Mouse (Mus musculus) neutrophil, adult 5-6 weeks (primary cell): ENCODE data around the gene Srarp. TPM values are rescaled to one million over a fixed set of nuclear protein-coding genes. Genes with fewer than 3 reads are reported as not detected.

Experiments
- ATAC-seq: fragments of 151-379, 151-347 bp; 2 replicates; pipeline ENCODE4 v1.8.0; 2017; ENCODE audit warnings: mild to moderate bottlenecking, moderate TSS enrichment; ENCODE audit not compliant: insufficient number of reproducible peaks, poor library complexity, low FRiP score, severe bottlenecking; ENCODE audit errors: extremely low read depth
- total RNA-seq: library from RNA; stranded (forward); fragments of 200-1000 nt; gene quantifications from 2 replicates; pipeline ENCODE4 v1.2.3, GENCODE M21; 2017

Gene Srarp
- not detected in 2 replicates for total RNA-seq

GRCm38 (mm10) chr4:141435974-141436373 lies at the start of gene Srarp:
Srarp (minus strand) TSS chr4:141436105.
- ATAC-seq = no peak

- ATAC-seq = no peak
These were observed 48.2 kb upstream of the Srarp start for GRCm38 (mm10) chr4:141484071-141484470.

- ATAC-seq = no peak
These were observed 43.5 kb upstream of the Srarp start for GRCm38 (mm10) chr4:141479411-141479810.

GRCm38 (mm10) chr4:141478794-141479193 lies 42.9 kb upstream of the Srarp start:
- ATAC-seq = no peak

DNA sequence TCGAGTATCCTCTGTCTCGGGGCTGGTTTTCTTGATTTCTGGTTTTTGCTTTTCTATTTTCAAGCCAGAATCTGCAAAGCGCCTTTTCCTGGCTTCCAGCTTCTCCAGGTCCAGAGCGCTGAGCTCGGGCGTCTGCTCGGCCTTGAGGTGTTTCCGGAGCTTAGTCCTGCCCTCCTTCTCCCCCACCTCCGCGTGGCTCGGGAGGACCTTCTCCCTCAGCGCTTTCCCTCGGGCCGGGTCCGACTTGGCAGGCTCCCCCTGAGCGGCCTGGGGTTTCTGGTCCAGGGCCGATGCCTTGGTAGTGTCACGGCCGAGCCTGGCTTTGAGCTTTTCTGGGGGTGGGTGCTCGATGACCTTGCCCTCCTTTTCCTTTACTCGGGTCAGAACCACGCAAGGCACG lies 42.3 kb upstream of the Srarp start:
- ATAC-seq = no peak

DNA sequence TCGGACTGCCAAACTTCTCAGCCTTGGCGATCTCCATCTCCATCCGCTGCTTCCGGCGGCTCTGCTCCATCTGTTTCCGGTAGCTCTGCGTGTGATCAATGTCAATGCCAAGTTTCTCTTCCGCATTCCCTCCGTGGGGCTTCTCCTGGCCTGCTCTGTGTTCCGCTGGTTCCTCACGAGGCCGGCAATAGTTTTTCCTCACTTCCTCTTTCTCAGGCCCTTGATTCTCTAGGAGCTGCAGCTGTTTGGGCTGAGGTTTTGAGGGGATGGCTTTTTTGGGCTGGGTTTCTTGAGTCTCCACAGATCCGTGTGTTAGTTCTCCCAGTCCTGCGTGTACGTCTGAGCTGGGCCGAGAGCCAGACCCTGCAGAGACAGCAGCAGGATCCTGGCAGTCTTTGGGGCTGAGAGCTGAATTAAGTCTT lies 41.8 kb upstream of the Srarp start:
- ATAC-seq = peak; percentile 87

GRCm38 (mm10) chr4:141474431-141474830 lies 38.5 kb upstream of the Srarp start:
- ATAC-seq = no peak

GRCm38 (mm10) chr4:141472641-141473321 lies 36.9 kb upstream of the Srarp start:
- no peak for ATAC-seq

- ATAC-seq = no peak
These were observed 35.6 kb upstream of the Srarp start for GRCm38 (mm10) chr4:141471491-141471890.

DNA sequence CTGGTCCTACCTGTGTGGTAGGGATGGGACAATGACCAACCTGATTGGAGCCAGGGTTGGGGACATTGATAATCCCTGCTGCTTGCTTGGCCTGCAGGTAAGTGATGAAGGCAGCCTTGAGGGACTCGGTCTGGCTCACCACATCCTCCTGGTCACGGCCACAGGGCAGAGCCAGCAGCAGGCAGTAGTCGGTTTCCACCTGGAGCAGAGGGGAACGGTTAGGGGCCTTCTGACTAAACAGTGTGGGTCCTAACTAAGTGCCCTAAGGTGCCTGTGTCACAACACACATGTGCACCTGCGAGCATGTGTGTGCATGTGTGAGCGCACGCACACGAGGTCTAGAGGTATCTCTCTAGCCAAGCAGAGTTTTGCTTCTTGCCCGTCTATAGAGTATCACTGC lies 33.4 kb upstream of the Srarp start:
- ATAC-seq = no peak

DNA sequence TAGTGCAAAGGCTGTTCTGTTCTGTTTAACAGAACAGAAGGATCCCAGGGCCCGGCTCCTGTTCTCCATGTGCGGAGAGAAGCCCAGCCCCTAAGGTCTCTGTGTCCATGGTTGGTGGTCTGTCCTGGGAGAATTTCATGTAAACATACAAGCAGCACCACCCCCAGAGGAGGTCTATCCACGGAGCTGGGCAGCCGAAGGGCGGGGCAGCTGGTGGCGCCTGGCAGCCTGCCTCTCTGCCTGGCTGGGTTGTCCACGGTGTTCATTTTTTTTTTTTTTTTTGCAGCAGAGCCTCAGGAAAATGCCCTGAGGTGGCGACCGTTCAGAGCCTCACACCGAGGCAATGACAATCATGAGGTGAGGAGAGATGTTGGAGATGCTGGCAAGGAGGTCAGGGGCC lies 32.7 kb upstream of the Srarp start:
- no peak for ATAC-seq

GRCm38 (mm10) chr4:141467581-141467927 lies 31.6 kb upstream of the Srarp start:
- no peak for ATAC-seq

DNA sequence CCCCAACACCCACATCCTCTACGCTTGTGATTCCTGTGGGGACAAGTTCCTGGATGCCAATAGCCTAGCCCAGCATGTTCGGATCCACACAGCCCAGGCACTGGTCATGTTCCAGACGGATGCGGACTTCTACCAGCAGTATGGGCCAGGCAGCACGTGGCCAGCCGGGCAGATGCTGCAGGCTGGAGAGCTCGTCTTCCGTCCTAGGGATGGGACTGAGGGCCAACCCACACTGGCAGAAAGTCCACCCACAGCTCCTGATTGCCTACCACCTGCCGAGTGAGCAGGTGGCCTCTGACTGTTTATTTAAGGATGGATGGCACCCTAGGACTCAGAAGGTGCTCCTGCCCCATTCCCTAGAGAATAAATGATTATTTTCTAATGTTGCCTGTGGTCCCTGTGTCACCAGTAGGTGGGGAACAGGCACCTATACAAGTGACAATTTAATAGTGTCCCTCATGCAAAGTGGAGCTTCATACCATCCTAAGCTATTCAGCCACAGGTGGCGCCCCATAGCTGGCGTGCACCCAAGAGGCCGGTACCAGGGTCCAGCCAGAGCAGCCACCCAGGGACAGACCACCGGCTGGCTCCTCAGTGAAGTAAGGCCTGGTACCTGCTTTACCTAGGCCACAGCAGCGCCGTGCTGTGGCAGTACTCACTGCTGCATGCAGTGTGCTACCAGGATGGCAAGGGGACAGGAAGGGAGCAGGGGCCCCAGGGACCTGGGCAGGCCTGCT lies 31.1 kb upstream of the Srarp start:
- ATAC-seq = no peak

DNA sequence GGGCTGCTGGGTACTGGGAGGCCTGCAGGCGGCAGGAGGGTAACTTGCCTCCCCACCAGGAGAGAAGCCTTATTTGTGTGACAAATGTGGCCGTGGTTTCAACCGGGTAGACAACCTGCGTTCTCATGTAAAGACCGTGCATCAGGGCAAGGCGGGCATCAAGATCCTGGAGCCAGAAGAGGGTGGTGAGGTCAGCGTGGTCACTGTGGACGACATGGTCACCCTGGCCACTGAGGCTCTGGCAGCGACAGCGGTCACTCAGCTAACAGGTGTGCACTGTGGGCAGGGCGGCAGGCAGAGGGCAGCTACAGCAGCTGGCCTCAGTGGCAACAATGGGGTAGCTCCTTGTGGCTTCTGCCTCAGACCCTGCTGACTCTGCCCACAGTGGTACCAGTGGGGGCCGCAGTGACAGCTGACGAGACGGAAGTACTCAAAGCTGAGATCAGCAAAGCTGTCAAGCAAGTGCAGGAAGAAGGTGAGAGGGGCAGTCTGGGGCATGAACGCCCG lies 30.4 kb upstream of the Srarp start:
- ATAC-seq = no peak

- ATAC-seq = no peak
These were observed 29.8 kb upstream of the Srarp start for GRCm38 (mm10) chr4:141465512-141466288.

DNA sequence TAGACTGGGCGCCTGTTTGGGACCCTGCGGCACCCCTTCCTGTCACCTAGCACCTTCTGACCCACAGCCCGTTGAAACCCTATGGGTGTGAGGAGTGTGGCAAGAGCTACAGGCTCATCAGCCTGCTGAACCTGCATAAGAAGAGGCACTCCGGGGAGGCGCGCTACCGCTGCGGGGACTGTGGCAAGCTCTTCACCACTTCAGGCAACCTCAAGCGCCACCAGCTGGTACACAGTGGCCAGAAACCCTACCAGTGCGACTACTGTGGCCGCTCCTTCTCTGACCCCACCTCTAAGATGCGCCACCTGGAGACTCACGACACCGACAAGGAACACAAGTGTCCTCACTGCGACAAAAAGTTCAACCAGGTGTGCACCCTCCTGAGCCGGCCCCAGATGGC lies 28.8 kb upstream of the Srarp start:
- no peak for ATAC-seq

DNA sequence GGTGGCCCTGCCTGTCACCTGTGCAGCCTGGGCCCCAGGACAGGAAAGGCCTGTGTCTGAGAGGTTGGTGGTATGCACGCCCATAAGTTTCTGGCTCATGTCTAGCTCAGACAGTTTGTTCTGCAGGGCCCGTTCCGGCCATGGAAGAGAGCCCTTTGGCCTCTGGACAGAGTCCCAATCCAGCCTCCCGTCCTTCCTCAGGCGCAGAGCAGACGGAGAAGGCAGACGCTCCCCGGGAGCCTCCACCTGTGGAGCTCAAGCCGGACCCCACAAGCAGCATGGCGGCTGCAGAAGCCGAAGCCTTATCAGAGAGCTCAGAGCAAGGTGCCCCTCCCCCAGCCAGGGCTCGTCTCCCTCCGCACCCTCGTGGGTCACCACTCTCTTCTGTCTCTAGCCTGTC lies 27.6 kb upstream of the Srarp start:
- no peak for ATAC-seq

- ATAC-seq = no peak
These were observed 25.7 kb upstream of the Srarp start for GRCm38 (mm10) chr4:141461576-141461975.

DNA sequence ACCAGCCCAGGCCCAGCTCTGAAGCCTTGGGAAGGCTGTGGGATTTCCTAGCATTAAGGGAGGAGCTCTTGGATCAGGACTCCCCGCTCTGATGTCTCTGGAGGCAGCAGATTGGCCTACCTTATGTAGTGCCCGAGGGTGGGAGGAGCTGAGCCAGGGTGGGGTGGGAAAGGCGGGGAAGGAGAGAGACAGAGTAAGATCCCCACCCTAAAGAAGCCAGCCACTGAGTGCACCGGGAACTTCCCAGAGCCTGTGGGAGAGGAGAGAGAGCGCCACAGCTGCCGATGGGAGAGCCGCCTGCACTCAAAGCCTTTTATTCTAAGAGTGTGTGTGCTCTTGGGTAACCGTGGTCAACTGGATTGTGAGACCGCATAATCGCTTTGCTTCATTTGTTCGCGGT lies 25.2 kb upstream of the Srarp start:
- no peak for ATAC-seq

- no peak for ATAC-seq
These were observed 24.6 kb upstream of the Srarp start for GRCm38 (mm10) chr4:141460481-141460880.
